Mouse (Mus musculus): ENCODE measurements around the gene Tmc6. TPM values are rescaled to one million over a fixed set of nuclear protein-coding genes. Genes with fewer than 3 reads are reported as not detected.
A peak's percentile ranks its signal among the peaks of the same experiment; 100 is the strongest.

The Tmc6 gene
- polyA plus RNA-seq, 1 experiment from 2014 or later = 28.4 TPM

DNA sequence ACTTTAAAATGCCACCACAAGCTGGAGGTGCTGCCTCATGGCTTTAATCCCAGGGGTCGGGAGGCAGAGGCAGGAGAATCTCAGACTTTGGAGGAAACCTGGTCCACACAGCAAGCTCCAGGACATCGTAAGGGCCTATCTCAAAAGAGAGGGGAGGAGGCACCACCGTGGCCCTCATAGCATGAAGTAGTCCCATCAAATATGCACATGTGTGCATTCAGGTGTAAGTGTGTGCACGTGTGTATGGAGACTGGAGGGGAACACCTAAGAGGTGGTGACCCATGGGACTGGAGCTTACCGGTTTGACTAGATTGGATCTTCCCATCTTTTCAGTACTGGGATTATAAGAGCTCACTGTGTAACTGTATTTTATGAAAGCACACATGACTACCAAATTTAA, 53.8 kb downstream of the Tmc6 start:
- WGBS = 83% methylated on average over 5 of the region's 5 CpGs

DNA sequence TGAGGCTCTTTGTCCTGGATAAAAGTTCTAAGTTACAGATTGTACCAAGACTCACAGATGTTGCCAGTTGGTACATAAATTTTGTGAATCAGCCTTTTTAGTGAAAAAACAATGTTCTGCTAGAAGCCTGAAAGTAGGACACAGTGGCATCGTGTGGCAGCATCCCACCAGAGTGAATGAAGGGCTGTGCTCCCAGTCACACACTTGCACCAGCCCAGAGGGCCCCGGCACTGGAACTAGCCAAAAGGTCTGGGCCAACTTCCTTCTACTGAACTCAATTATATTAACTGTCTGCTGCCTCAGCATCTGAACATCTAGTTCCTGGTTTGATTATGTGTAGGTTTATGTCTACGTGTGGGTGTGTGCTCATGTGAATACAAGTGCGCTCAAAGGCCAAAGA, 55.0 kb downstream of the Tmc6 start:
- Histone ChIP-seq H3K4me2 (ENCODE audit: low read depth, low read length) (no peak overlapping the region), H3K4me1 (ENCODE audit: control insufficient read depth, insufficient read depth, low read length) (peaks cover 32% of the 10 kb centered on the region), H3K27ac (ENCODE audit: low read length) (no peak overlapping the region), H3K36me3 (ENCODE audit: control insufficient read depth, insufficient read depth) (peaks cover 11% of the 10 kb centered on the region), H3K4me3 (ENCODE audit: low read length) (no peak overlapping the region), H3K9me3 (replicated peaks; ENCODE audit: control insufficient read depth, low read length) (no peaks in the 10 kb centered on the region), H3K9ac (ENCODE audit: low read length) (no peak overlapping the region), H3K27me3 (ENCODE audit: control insufficient read depth, insufficient read depth, low read length) (no peaks in the 10 kb centered on the region)
- no peak for ATAC-seq (replicated peaks; ENCODE audit: extremely low read depth, insufficient read depth, low FRiP score)
- 90% methylated on average over 4 of the region's 4 CpGs for WGBS

More for the DNA sequence above, 53.8 kb downstream of the Tmc6 start:
- ATAC-seq (replicated peaks; ENCODE audit: extremely low read depth, insufficient read depth, low FRiP score) = no peak
- no peak overlapping the region for H3K4me3 ChIP-seq (ENCODE audit: low read length)
- H3K27me3 ChIP-seq (ENCODE audit: control insufficient read depth, insufficient read depth, low read length) = no peaks in the 10 kb centered on the region
- H3K4me2 ChIP-seq (ENCODE audit: low read depth, low read length) = no peak overlapping the region
- H3K27ac ChIP-seq (ENCODE audit: low read length) = no peak overlapping the region
- 0 out of 2 replicates have a peak, but pooled peaks cover 4% of the 10 kb centered on the region for H3K36me3 ChIP-seq (ENCODE audit: control insufficient read depth, insufficient read depth)
- no peak overlapping the region for H3K9ac ChIP-seq (ENCODE audit: low read length)
- H3K4me1 ChIP-seq (ENCODE audit: control insufficient read depth, insufficient read depth, low read length) = peaks cover 32% of the 10 kb centered on the region
- H3K9me3 ChIP-seq (replicated peaks; ENCODE audit: control insufficient read depth, low read length) = no peaks in the 10 kb centered on the region

DNA sequence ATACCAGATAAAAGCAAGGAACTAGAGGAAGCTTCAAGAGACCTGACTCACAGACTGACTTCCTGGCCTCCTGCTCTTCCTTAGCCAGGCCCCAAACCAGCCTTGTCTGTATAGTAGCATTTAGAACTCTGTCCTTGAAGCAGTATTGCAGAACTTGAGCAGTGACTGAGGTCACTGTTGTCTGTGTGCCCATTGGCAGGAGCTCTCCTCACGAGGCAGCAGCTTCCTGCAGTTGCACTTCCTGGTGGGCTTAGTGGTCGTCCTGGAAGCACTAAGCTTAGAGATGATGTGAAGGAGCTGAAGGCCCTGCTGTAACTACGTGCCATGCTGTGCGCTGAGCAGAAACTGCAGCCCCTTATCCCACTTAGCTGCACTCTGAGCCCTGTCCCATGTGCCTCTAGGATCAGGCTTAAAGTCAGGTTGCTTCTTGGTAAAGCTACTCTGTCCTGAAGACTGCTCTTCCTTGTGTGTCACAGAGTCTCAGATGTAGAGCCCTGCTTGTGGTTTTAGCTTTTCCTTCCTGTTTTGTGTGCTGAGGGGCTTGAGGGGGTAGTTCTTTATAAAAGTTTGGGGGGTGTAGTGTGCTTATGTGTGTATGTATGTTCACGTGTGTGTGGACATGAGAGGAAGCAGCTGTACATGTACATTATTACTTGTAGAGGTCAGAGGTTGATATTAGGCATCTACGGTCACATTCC, 57.2 kb downstream of the Tmc6 start:
- H3K4me1 ChIP-seq (ENCODE audit: control insufficient read depth, insufficient read depth, low read length) = peaks cover 17% of the 10 kb centered on the region
- ATAC-seq (replicated peaks; ENCODE audit: extremely low read depth, insufficient read depth, low FRiP score) = no peak
- H3K4me3 ChIP-seq (ENCODE audit: low read length) = no peak overlapping the region
- H3K9ac ChIP-seq (ENCODE audit: low read length) = no peak overlapping the region
- no peaks in the 10 kb centered on the region for H3K27me3 ChIP-seq (ENCODE audit: control insufficient read depth, insufficient read depth, low read length)
- H3K36me3 ChIP-seq (ENCODE audit: control insufficient read depth, insufficient read depth) = peaks cover 24% of the 10 kb centered on the region
- no peak overlapping the region for H3K4me2 ChIP-seq (ENCODE audit: low read depth, low read length)
- H3K9me3 ChIP-seq (replicated peaks; ENCODE audit: control insufficient read depth, low read length) = no peaks in the 10 kb centered on the region
- peak overlapping the region; percentile 5; the same call in 1 of the 2 replicates for H3K27ac ChIP-seq (ENCODE audit: low read length)
- 75% methylated on average over 6 of the region's 6 CpGs for WGBS

DNA sequence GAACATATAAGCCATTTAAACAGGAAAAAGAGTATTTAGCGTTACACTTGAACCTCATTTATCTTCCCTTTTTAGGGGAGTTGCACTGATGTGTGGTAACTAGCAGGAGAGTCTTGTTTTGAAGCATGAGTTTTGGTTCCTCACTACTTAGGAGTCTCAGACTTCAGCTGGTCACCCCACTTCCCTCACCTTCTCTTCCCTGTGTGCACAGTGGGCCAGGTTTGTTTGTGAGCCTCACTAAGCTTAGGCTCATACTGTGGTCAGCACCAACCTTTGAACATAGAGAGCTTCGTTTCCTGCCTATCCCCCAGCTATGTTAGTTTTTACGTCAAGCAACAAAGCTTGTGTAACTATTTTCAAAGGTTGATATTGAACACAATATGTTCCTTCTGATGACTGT, 63.2 kb downstream of the Tmc6 start:
- 87% methylated on average over 3 of the region's 3 CpGs for WGBS
- Histone ChIP-seq H3K4me3 (ENCODE audit: low read length) (no peak overlapping the region), H3K4me1 (ENCODE audit: control insufficient read depth, insufficient read depth, low read length) (no peaks in the 10 kb centered on the region), H3K4me2 (ENCODE audit: low read depth, low read length) (no peak overlapping the region), H3K27ac (ENCODE audit: low read length) (no peak overlapping the region), H3K9ac (ENCODE audit: low read length) (no peak overlapping the region), H3K9me3 (replicated peaks; ENCODE audit: control insufficient read depth, low read length) (no peaks in the 10 kb centered on the region), H3K36me3 (ENCODE audit: control insufficient read depth, insufficient read depth) (peaks cover 47% of the 10 kb centered on the region), H3K27me3 (ENCODE audit: control insufficient read depth, insufficient read depth, low read length) (no peaks in the 10 kb centered on the region)
- no peak for ATAC-seq (replicated peaks; ENCODE audit: extremely low read depth, insufficient read depth, low FRiP score)

Other genes starting within 250 kb of the Tmc6 start
- 6.1 and 6.5 TPM in 2 replicates for gene Tnrc6c, start 127.9 kb downstream of the Tmc6 start, polyA plus RNA-seq (2015; fragmentation: Nextera tagmentation; extraction: Ambion mirVana)
- 4.1 and 6.0 TPM in 2 replicates for gene Tmc8, start 122 bp downstream of the Tmc6 start, polyA plus RNA-seq (2015; fragmentation: Nextera tagmentation; extraction: Ambion mirVana)
- 0.32 and 0.39 TPM in 2 replicates for gene 6030468B19Rik, start 15.5 kb upstream of the Tmc6 start, polyA plus RNA-seq (2015; fragmentation: Nextera tagmentation; extraction: Ambion mirVana)
- gene Gm20708, start 27.5 kb upstream of the Tmc6 start, polyA plus RNA-seq (2015; fragmentation: Nextera tagmentation; extraction: Ambion mirVana) = 0.92 and 2.4 TPM in 2 replicates
- 111 and 133 TPM in 2 replicates for gene Syngr2, start 27.5 kb upstream of the Tmc6 start, polyA plus RNA-seq (2015; fragmentation: Nextera tagmentation; extraction: Ambion mirVana)
- gene Afmid, start 43.7 kb upstream of the Tmc6 start, polyA plus RNA-seq (2015; fragmentation: Nextera tagmentation; extraction: Ambion mirVana) = 17.5 and 20.8 TPM in 2 replicates
- gene Tk1, start 43.9 kb upstream of the Tmc6 start, polyA plus RNA-seq (2015; fragmentation: Nextera tagmentation; extraction: Ambion mirVana) = 108 and 114 TPM in 2 replicates
- gene Birc5, start 67.1 kb upstream of the Tmc6 start, polyA plus RNA-seq (2015; fragmentation: Nextera tagmentation; extraction: Ambion mirVana) = 228 and 244 TPM in 2 replicates
- gene Tmem235, start 78.6 kb upstream of the Tmc6 start, polyA plus RNA-seq (2015; fragmentation: Nextera tagmentation; extraction: Ambion mirVana) = not detected in 2 replicates
- 6.5 and 7.4 TPM in 2 replicates for gene Tha1, start 91.3 kb upstream of the Tmc6 start, polyA plus RNA-seq (2015; fragmentation: Nextera tagmentation; extraction: Ambion mirVana)
- 7.2 and 8.2 TPM in 2 replicates for gene Socs3, start 187.8 kb upstream of the Tmc6 start, polyA plus RNA-seq (2015; fragmentation: Nextera tagmentation; extraction: Ambion mirVana)
- gene Pgs1, start 204.1 kb upstream of the Tmc6 start, polyA plus RNA-seq (2015; fragmentation: Nextera tagmentation; extraction: Ambion mirVana) = 26.9 and 28.9 TPM in 2 replicates